Mouse (Mus musculus) heart, postnatal 4 days (tissue): Measurements from ENCODE around the gene Cyb5r1. TPM values are rescaled to one million over a fixed set of nuclear protein-coding genes. Genes with fewer than 3 reads are reported as not detected.

ENCODE experiments used
- DNase-seq: peaks from one replicate; pipeline ENCODE4 v3.0.0; 2021
- total RNA-seq, 2 experiments: library from RNA; stranded (reverse); gene quantifications; 2 replicates each; pipeline ENCODE4 v1.2.3; 2021

Gene Cyb5r1
- total RNA-seq: 10 to 100 TPM; 31.0 to 31.1 TPM

DNA sequence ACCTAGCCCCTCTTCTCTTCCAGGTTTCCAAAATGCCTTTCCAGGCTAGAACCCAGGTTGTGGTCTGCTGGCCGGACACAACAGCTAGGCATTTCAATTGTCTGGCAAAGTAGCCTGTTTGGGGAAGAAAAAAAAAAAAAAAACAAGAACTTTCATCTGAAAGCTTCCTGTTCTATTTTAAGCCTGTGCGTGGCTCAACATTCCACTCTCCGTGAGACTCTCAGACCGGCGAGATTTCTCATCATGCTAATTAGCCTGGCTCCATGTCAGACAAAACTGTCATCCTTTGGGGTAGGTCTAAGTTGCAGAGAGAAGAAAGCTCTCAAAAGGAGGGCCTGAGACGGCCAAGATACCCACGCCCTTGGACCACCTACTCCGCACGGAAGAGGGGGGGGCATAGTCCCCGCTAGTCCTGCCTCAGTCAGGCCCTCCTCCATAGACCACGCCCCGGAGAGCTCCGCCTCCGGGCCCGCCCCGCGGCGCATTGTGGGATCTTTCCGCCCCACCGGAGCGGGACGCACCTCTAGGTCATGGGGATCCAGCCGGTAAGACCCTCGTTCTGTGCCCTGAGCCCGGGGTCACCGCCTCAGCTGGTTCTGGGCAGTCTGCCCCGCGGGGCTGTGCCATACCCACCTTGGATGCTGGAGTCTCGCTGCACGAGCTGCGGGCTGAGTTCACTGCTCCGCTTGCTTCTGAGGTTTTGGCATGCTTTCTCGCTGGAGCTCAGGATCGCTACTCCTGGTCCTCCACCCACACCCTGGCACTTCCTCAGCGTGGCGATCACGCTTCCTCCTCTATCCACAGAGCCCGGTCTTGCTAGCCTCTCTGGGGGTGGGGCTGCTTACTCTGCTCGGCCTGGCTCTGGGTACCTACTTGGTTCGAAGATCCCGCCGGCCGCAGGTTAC is at the start of gene Cyb5r1:
Gene Cyb5r1, plus strand, starts transcription at position 51 of the 905 bp plus-strand sequence.
- DNase-seq: peak; percentile 82

GRCm38 (mm10) chr1:134357461-134357860 is 47.9 kb upstream of the Cyb5r1 start:
- no peak for DNase-seq

DNA sequence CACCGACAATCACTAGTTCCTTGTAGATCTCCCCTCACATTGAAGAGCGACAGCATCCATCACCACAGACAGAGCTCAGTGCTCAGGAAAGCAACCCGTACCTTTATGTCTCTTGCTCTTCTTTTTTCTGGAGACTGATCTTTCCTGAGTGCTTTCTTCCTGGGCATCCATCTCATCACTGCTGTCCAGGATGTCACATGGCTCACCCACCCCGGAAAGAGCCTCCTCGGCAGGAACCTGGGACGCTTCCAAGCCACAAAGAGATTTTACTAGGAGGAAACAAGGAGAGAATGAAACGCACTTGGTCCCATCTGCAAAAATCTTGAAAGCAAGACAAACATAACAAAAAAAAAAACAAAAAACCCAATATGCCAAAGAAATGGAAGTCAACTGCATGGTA is 44.7 kb upstream of the Cyb5r1 start:
- no peak for DNase-seq

GRCm38 (mm10) chr1:134361195-134361856 is 44.0 kb upstream of the Cyb5r1 start:
- no peak for DNase-seq

DNA sequence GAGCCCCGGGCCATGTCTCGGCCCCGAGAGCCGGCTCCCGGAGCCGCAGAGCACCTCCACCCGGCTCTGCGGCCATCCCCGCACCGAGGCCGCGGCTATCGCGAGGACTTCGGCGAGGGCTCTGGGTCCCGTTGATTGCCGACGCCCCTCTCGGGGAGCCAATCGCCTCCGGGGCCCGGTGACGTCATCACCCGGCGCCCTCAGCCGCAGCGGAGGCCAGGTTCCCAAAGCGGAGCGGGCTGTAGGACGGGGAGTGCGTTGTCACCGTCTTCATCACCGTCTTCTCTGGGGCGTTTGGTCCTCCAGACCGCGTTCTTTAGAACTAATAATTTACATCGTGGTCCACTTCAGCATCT is 43.5 kb upstream of the Cyb5r1 start, which contains the start of gene Tmem183a:
Gene Tmem183a, minus strand, starts transcription at position 123 of the 356 bp plus-strand sequence.
- peak; percentile 97 for DNase-seq

GRCm38 (mm10) chr1:134363194-134363593 is 42.2 kb upstream of the Cyb5r1 start:
- no peak for DNase-seq

DNA sequence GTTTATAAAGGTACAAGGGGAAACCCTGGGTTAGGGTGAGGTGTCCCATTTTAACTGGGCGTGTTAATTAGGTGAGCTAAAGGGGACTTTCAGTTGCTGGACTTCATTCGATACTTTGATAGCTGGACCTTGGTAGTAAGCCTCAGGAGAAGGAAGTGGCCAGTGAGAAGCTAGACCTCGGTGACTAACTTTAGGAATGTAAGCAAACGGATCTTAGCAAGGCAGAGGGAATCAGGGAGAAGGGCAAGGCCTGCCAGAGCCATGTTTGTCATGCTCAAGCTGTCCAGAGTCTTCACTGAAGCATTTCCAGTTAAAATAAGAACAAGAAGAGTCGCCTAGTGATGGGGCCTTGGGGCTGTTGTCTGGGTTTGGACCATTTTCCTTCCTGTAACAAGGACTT is 39.9 kb upstream of the Cyb5r1 start:
- DNase-seq: no peak

DNA sequence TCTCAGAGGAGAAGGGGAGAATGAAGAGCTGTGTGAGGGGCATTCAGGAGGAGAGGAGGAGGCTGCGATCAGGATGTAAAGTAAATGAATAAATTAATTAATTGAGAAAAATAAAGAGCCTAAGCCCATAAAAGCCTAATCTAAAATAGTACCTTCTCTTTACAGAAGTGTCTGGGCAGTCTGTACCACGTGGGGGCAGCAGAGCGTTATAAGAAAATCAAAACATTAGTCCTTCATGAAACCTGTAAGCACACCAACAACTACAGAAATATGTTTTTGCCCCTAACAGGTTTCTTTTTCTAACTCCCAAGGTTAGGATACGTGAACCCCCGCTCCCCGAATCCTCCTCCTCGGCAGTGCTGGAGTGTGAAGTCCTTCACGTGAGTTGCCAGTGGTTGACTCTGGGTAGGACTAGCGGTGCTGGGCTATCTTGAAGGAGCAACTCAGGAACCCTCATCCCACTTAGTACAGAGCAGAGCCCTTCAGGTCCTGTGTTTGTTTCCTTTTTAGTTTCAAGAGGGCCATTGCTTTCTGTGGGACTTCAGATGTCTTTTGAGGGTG is 36.5 kb upstream of the Cyb5r1 start:
- DNase-seq: peak; percentile 76

DNA sequence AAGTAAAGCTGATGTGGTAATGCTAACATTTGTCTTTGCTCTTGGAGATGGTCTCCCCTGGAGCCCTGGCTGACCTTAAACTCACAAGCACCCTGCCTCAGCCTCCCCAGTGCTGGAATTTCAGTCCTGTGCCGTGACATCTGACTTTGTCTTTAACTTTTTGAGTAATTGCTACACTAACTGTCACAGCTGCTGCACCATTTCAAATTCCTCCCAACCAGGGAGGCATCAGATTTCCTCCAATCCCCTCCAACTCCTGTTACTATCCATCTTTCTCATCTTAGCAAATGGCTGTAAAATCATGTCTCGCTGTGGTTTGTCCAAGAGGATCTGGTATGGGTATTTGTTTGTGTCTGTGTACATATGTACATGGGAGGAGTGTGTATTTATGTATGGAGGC is 31.2 kb upstream of the Cyb5r1 start:
- DNase-seq: no peak

DNA sequence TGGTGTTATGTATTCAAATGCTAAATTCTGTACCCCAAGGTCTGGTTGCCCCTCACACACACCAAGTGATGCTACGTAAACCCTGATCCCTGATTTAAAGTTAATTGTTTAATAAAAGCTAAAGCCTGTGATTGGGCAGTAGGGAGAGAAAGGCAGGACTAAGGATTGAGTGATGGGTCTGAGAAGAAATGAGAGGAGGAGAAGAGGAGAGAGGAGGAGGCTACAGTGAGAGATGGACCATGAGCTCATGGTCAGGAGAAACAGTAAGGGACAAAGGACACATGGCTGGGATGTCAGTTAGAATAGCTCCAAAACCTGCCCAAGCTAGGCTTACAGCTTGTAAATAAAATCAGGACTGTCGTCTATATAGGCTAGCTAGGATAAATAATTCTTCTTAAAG is 24.3 kb upstream of the Cyb5r1 start:
- no peak for DNase-seq

DNA sequence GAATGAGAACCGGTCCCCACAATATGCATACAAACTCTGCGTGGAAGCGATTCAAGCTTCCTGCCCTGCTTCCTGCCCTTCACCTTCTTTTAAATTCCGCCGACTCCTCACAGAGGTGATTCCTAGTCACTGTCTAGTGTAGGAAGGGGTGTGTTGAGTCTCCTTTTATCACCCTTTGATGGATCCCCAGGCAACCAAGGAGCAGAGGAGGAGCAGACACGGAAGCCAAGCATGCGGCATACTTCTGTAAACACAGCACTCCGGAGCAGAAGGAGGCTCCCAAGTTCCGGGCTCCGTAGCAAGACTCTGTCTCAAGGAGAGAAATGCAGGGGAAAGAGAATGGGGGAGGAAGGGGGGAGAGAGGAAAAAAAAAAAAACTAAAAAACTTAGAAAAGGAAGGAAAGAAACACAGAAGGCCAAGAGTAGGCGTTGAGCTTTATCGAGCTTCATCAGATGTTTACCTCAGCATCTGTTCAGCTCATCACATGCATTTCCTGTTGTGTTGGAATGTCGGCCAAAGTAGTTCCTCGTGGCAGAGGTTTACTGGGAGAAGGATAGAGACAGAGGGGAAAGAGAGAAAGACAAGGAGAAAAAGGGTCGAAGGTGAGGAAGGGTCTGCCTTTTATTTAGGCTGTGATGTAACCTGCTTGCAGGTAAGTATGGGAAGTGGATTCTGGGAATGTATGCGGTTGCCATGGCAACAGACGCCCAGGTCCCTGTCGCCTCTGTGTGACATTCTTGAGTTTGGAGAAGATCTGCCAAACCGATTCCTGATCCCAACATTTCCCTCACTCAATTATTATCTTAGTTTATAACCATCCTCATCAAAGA is 23.3 kb upstream of the Cyb5r1 start:
- DNase-seq: peak; percentile 11

- DNase-seq: no peak
Observed at GRCm38 (mm10) chr1:134384581-134384980, 20.8 kb upstream of the Cyb5r1 start.

DNA sequence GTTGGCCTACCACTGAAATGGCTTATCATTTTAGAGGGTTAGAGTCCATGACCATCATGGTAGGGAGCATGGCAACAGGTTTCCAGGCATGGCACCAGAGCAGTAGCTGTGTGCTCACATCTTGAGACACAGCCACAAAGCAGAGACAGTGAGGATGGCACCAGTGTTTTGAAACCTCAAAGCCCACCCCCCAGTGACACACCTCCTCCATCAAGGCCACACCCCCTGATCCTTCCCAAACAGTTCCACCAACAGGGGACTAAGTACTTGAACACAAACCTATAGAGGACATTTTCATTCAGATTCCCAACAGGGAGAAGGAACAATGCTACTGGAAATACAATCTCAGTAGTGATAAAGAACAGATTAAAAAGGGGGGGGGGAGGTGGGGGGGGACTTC is 20.2 kb upstream of the Cyb5r1 start:
- no peak for DNase-seq

DNA sequence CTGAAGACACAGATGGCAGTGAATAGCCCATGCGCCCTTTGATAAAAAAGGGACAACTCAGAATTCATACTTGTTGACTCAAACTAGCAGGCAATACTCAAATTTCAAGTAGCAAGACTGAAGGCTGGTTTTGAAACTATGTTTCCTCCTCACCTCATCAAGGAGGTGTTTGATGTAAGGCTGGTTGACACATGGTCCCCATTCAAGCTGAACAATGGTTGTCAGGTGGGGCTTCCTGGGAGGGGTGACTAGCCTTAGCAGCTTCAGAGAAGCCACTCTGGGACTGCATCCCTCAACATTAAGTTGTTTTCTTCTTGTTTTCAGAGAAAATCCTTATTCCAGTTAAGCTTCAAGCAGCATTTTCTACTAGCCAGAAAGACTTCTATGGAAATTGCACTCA is 19.7 kb upstream of the Cyb5r1 start, which contains the start of gene 4933406M09Rik:
Gene 4933406M09Rik, plus strand, starts transcription at position 275 of the 400 bp plus-strand sequence.
- DNase-seq: no peak

DNA sequence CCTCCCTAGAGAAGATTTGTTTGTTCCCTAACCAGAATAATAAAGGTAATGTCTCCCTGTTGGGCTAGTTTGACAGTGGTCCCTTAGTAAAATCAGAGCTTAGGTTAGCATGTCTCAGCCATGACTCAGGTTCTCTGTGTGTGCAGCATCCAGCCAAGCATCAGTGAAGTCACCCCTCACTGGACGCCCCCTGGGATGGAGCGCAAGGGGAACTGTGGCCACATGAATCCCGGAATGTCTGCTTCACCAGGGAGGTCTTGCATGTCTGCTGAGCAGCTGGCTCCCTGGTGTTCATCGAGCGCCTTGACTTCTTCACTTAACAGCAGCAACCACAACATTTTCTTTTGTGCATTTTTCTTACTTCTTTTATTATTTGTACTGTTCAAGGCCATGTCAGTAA is 11.5 kb upstream of the Cyb5r1 start:
- DNase-seq: no peak

- DNase-seq: no peak
Observed at GRCm38 (mm10) chr1:134398210-134398609, 7.1 kb upstream of the Cyb5r1 start.

DNA sequence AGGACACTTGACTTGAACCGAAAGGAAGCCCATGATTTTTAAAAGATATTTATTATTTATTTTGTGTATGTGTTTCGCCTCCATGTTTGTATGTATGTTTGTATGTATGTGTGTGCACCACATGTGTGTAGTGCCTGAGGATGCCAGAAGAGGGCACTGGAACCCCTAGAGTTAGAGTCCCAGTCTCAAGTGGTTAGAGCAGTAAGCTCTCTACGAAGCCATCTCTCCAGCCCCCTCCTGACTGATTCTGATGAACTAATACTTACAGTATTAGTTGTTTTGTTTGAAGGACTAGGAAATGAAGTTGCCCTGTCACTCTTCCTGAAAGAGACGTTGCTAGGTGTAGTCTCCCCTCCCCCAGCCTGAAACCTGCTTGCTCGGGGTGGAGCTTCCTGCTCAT is 5.6 kb upstream of the Cyb5r1 start:
- DNase-seq: no peak

DNA sequence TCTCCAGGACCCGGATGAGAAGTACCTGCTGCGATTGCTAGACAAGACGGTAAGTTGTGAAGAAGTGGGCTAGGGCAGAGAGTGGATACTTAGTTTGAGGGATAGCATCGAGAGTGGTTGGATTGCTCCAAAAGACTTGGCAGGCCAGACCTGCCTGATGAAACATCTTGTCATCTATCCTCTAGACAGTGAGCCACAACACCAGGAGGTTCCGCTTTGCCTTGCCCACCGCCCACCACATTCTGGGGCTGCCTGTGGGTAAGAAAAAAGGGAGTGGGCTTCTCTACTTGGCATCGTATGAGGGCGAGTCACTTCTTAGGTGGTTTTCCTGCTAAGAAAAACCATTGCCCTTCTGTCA is 1.0 kb downstream of the Cyb5r1 start:
- DNase-seq: no peak

DNA sequence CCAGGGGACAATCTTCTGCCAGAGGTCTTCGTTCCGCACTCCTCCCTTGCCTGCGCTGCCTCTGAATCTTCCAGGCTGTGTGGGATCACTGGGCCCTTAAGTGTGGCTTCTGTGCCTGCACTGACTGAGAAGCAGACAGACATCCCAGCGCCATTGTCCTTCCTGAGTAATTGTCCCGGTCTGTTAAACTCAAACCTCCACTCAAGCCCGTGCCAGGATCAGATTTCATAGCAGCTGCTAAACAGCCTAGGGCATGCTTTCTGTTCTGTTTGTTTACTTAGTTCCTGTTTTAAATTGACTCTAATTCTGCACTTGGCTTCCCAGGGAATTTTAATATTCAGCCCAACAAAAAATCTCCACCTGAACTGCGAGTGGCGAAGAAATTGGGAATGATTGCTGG is 2.7 kb downstream of the Cyb5r1 start:
- DNase-seq: no peak

DNA sequence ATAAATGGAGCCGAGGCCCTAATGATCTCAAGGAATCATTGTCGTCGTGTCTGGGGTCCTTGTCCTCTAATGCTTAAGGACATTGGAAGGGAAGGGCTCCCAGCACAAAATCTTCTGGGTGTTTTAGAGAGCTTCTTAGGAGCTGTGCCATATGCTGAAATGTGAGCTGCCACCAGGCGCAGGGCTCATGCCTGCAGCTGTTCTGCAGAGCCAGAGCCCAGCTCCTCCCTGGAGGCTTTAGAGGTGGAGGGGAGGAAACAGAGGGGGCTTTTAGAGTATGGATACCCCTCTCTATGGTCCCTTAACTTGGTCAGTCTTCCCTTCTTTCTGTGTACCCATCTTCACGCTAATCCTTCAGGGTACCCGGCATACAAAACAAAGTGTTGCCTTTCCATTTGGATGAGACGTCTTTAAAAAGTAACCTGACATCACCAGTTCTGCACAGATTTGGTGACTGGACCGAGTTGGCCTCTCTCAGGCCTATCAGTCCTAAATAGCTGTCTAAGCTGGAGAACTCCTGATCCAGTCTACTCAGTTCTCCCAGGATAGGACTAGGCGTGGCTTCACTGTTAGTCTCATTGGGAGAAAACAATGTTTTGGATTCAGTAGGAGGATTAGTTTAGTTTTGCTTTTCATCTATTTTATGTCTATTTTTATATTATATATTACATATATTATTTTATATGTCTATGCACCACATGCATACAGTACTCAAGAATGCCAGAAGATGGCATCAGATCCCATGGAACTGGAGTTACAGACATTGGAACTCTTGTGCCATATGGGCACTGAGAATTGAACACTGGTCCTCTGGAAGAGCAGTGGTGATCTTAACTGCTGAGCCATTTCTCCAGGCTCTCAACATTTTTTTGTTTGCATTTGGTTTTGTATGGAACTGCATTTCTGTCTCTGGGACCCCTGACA is 6.6 kb downstream of the Cyb5r1 start:
- DNase-seq: no peak

- DNase-seq: no peak
Observed at GRCm38 (mm10) chr1:134414038-134414437, 8.7 kb downstream of the Cyb5r1 start.
